Mouse (Mus musculus) limb, embryonic 10.5 days (tissue): ENCODE measurements at regions not wholly inside any gene's neighbourhood (a gene's known extent, or its start where the extent isn't known, plus 50 kb on each side); places are given as distances from the start of the nearest gene placed in this dataset.
A peak's percentile ranks its signal among the peaks of the same experiment; 100 is the strongest.

Experiments used
- DNase-seq: peaks from one replicate; pipeline ENCODE4 v3.0.0-alpha.2; 2017; ENCODE audit warnings: low spot score
- H3K27ac ChIP-seq: fragments of 300-500 bp; sonication (generic); 2 replicates; pipeline ENCODE4 v1.5.1; 2016; ENCODE audit warnings: mild to moderate bottlenecking
- H3K27me3 ChIP-seq: fragments of 300-500 bp; sonication (generic); 2 replicates; pipeline ENCODE4 v1.6.1; 2016; ENCODE audit warnings: low read depth, mild to moderate bottlenecking; ENCODE audit not compliant: poor library complexity, severe bottlenecking
- H3K36me3 ChIP-seq: fragments of 300-500 bp; sonication (generic); 2 replicates; pipeline ENCODE4 v1.6.1; 2016; ENCODE audit warnings: mild to moderate bottlenecking, moderate library complexity
- H3K4me1 ChIP-seq: fragments of 300-500 bp; sonication (generic); 2 replicates; pipeline ENCODE4 v1.6.1; 2016
- H3K4me3 ChIP-seq: fragments of 300-500 bp; sonication (generic); 2 replicates; pipeline ENCODE4 v1.5.1; 2016; ENCODE audit warnings: mild to moderate bottlenecking, moderate library complexity
- H3K9me3 ChIP-seq: fragments of 300-500 bp; sonication (generic); replicated peaks from 2 replicates; pipeline ENCODE4 v1.6.1; 2016; ENCODE audit warnings: mild to moderate bottlenecking
- WGBS: fragments of 180-500 bp; shearing (Covaris S2); methylation state at CpG from one replicate; pipeline ENCODE4 v1.1.7; 2016; 5-methylcytosine and 5-hydroxymethylcytosine counted together

GRCm38 (mm10) chr8:30522806-30523462 is 2905.6 kb upstream of the 5930422O12Rik start:
- Histone ChIP-seq H3K4me1 (no peaks in the 10 kb centered on the region), H3K9me3 (no peaks in the 10 kb centered on the region), H3K27me3 (no peaks in the 10 kb centered on the region), H3K27ac (no peak overlapping the region), H3K4me3 (no peak overlapping the region), H3K36me3 (no peaks in the 10 kb centered on the region)
- DNase-seq = no peak
- 66% methylated on average over 10 of the region's 10 CpGs for WGBS

GRCm38 (mm10) chr8:30532862-30533500 is 2895.5 kb upstream of the 5930422O12Rik start:
- Histone ChIP-seq H3K36me3 (no peaks in the 10 kb centered on the region), H3K4me1 (no peaks in the 10 kb centered on the region), H3K4me3 (no peak overlapping the region), H3K27ac (no peak overlapping the region), H3K9me3 (no peaks in the 10 kb centered on the region), H3K27me3 (no peaks in the 10 kb centered on the region)
- no peak for DNase-seq
- WGBS = 81% methylated on average over 3 of the region's 3 CpGs

GRCm38 (mm10) chr8:30533501-30533870 is 2895.0 kb upstream of the 5930422O12Rik start:
- no peak overlapping the region for H3K27ac ChIP-seq
- no peak overlapping the region for H3K4me3 ChIP-seq
- no peaks in the 10 kb centered on the region for H3K9me3 ChIP-seq
- DNase-seq = no peak
- 89% methylated on average over 3 of the region's 3 CpGs for WGBS
- H3K4me1 ChIP-seq = no peaks in the 10 kb centered on the region
- no peaks in the 10 kb centered on the region for H3K36me3 ChIP-seq
- no peaks in the 10 kb centered on the region for H3K27me3 ChIP-seq

GRCm38 (mm10) chr8:30535450-30535849 is 2893.1 kb upstream of the 5930422O12Rik start:
- Histone ChIP-seq H3K27ac (no peak overlapping the region), H3K4me3 (no peak overlapping the region), H3K4me1 (no peaks in the 10 kb centered on the region), H3K36me3 (no peaks in the 10 kb centered on the region), H3K9me3 (no peaks in the 10 kb centered on the region), H3K27me3 (no peaks in the 10 kb centered on the region)
- no peak for DNase-seq
- 82% methylated on average over 3 of the region's 3 CpGs for WGBS

- no peaks in the 10 kb centered on the region for H3K36me3 ChIP-seq
- H3K27ac ChIP-seq = no peak overlapping the region
- no peak for DNase-seq
- no peaks in the 10 kb centered on the region for H3K4me1 ChIP-seq
- no peaks in the 10 kb centered on the region for H3K27me3 ChIP-seq
- no peak overlapping the region for H3K4me3 ChIP-seq
- H3K9me3 ChIP-seq = no peaks in the 10 kb centered on the region
- WGBS = 78% methylated on average over 1 of the region's 1 CpGs
Observed at GRCm38 (mm10) chr8:30542196-30542595, 2886.3 kb upstream of the 5930422O12Rik start.

GRCm38 (mm10) chr8:30547820-30548219 is 2880.7 kb upstream of the 5930422O12Rik start:
- WGBS = 15% methylated on average over 2 of the region's 2 CpGs
- Histone ChIP-seq H3K4me3 (no peak overlapping the region), H3K36me3 (no peaks in the 10 kb centered on the region), H3K9me3 (no peaks in the 10 kb centered on the region), H3K27me3 (no peaks in the 10 kb centered on the region), H3K4me1 (peaks cover 6% of the 10 kb centered on the region; the same call in 1 of the 2 replicates), H3K27ac (no peak overlapping the region)
- no peak for DNase-seq

GRCm38 (mm10) chr8:30551051-30551450 is 2877.5 kb upstream of the 5930422O12Rik start:
- Histone ChIP-seq H3K9me3 (no peaks in the 10 kb centered on the region), H3K36me3 (no peaks in the 10 kb centered on the region), H3K4me3 (no peak overlapping the region), H3K27ac (no peak overlapping the region), H3K4me1 (peaks cover 6% of the 10 kb centered on the region; the same call in 1 of the 2 replicates), H3K27me3 (no peaks in the 10 kb centered on the region)
- WGBS = 93% methylated on average over 1 of the region's 1 CpGs
- DNase-seq = no peak

- Histone ChIP-seq H3K36me3 (no peaks in the 10 kb centered on the region), H3K4me3 (no peak overlapping the region), H3K4me1 (peaks cover 14% of the 10 kb centered on the region), H3K27ac (no peak overlapping the region), H3K27me3 (no peaks in the 10 kb centered on the region), H3K9me3 (no peaks in the 10 kb centered on the region)
- DNase-seq = no peak
Observed at GRCm38 (mm10) chr8:30557429-30557828, 2871.1 kb upstream of the 5930422O12Rik start.

GRCm38 (mm10) chr8:30561323-30562207 is 2866.9 kb upstream of the 5930422O12Rik start:
- peak; percentile 34 for DNase-seq
- no peak overlapping the region; the same call in 1 of the 2 replicates for H3K27ac ChIP-seq
- no peak overlapping the region for H3K4me3 ChIP-seq
- no peaks in the 10 kb centered on the region for H3K36me3 ChIP-seq
- no peaks in the 10 kb centered on the region for H3K9me3 ChIP-seq
- H3K27me3 ChIP-seq = no peaks in the 10 kb centered on the region
- peaks cover 14% of the 10 kb centered on the region for H3K4me1 ChIP-seq
- WGBS = 53% methylated on average over 8 of the region's 8 CpGs

- Histone ChIP-seq H3K36me3 (no peaks in the 10 kb centered on the region), H3K9me3 (no peaks in the 10 kb centered on the region), H3K27me3 (no peaks in the 10 kb centered on the region), H3K27ac (no peak overlapping the region), H3K4me3 (no peak overlapping the region), H3K4me1 (no peaks in the 10 kb centered on the region)
- DNase-seq = no peak
- 86% methylated on average over 3 of the region's 3 CpGs for WGBS
Observed at GRCm38 (mm10) chr8:30569799-30570198, 2858.7 kb upstream of the 5930422O12Rik start.

GRCm38 (mm10) chr8:30570547-30570946 is 2858.0 kb upstream of the 5930422O12Rik start:
- H3K27me3 ChIP-seq = no peaks in the 10 kb centered on the region
- no peak overlapping the region for H3K4me3 ChIP-seq
- H3K36me3 ChIP-seq = no peaks in the 10 kb centered on the region
- 84% methylated on average over 5 of the region's 5 CpGs for WGBS
- DNase-seq = no peak
- no peak overlapping the region for H3K27ac ChIP-seq
- no peaks in the 10 kb centered on the region for H3K4me1 ChIP-seq
- no peaks in the 10 kb centered on the region for H3K9me3 ChIP-seq

GRCm38 (mm10) chr8:30587508-30587907 is 2841.0 kb upstream of the 5930422O12Rik start:
- WGBS = 76% methylated on average over 5 of the region's 5 CpGs
- Histone ChIP-seq H3K9me3 (no peaks in the 10 kb centered on the region), H3K36me3 (no peaks in the 10 kb centered on the region), H3K27ac (no peak overlapping the region), H3K27me3 (no peaks in the 10 kb centered on the region), H3K4me3 (no peak overlapping the region), H3K4me1 (no peaks in the 10 kb centered on the region)
- DNase-seq = no peak

- no peaks in the 10 kb centered on the region for H3K27me3 ChIP-seq
- H3K4me3 ChIP-seq = no peak overlapping the region
- H3K27ac ChIP-seq = no peak overlapping the region
- no CpG with 5 or more reads among the region's 1 CpGs for WGBS
- no peaks in the 10 kb centered on the region for H3K36me3 ChIP-seq
- peaks cover 6% of the 10 kb centered on the region; the same call in 1 of the 2 replicates for H3K4me1 ChIP-seq
- no peaks in the 10 kb centered on the region for H3K9me3 ChIP-seq
- DNase-seq = no peak
Observed at GRCm38 (mm10) chr8:30602421-30602820, 2826.1 kb upstream of the 5930422O12Rik start.
